Mouse (Mus musculus) adrenal gland, postnatal 10 days (tissue): Measurements from ENCODE around the gene Ptk6. TPM values are rescaled to one million over a fixed set of nuclear protein-coding genes. Genes with fewer than 3 reads are reported as not detected.

Experiments used
- DNase-seq: peaks from one replicate; pipeline ENCODE4 v3.0.0; 2021; ENCODE audit warnings: mixed read lengths
- long read RNA-seq, 2 experiments: library from polyadenylated mRNA; stranded (forward); transcript quantifications; one replicate each; pipeline ENCODE4 v2.0.0; 2021
- total RNA-seq, 2 experiments: library from RNA; stranded (reverse); gene quantifications; 2 replicates each; pipeline ENCODE4 v1.2.3; 2021

Gene Ptk6
- total RNA-seq: under 1 TPM; 0.06 to 0.12 TPM
- long read RNA-seq, experiment 1: 0 reads
- long read RNA-seq, experiment 2: 0 reads

GRCm38 (mm10) chr2:181202422-181202821 is at the start of gene Ptk6:
Gene Ptk6, minus strand, starts transcription at chr2:181202789.
- DNase-seq: no peak

- DNase-seq: no peak
These were observed 49.3 kb upstream of the Ptk6 start for GRCm38 (mm10) chr2:181251841-181252240.

GRCm38 (mm10) chr2:181249217-181249616 is 46.6 kb upstream of the Ptk6 start:
- DNase-seq: no peak

GRCm38 (mm10) chr2:181245031-181245430 is 42.4 kb upstream of the Ptk6 start:
- DNase-seq: no peak

- no peak for DNase-seq
These were observed 41.3 kb upstream of the Ptk6 start for GRCm38 (mm10) chr2:181243706-181244394.

GRCm38 (mm10) chr2:181242314-181242665 is 39.7 kb upstream of the Ptk6 start:
- DNase-seq: no peak

- DNase-seq: peak; percentile 74
These were observed 39.2 kb upstream of the Ptk6 start, which contains the start of gene Helz2 for GRCm38 (mm10) chr2:181241602-181242313. Gene Helz2, minus strand, starts transcription at chr2:181242027.

- no peak for DNase-seq
These were observed 38.3 kb upstream of the Ptk6 start for GRCm38 (mm10) chr2:181240806-181241440.

GRCm38 (mm10) chr2:181239261-181239660 is 36.7 kb upstream of the Ptk6 start:
- DNase-seq: no peak

GRCm38 (mm10) chr2:181238861-181239260 is 36.3 kb upstream of the Ptk6 start:
- DNase-seq: no peak

GRCm38 (mm10) chr2:181238091-181238610 is 35.6 kb upstream of the Ptk6 start:
- no peak for DNase-seq

- no peak for DNase-seq
These were observed 34.8 kb upstream of the Ptk6 start for GRCm38 (mm10) chr2:181237251-181238014.

GRCm38 (mm10) chr2:181235681-181236566 is 33.3 kb upstream of the Ptk6 start:
- DNase-seq: no peak

- no peak for DNase-seq
These were observed 32.1 kb upstream of the Ptk6 start for GRCm38 (mm10) chr2:181234680-181235079.

- DNase-seq: no peak
These were observed 30.9 kb upstream of the Ptk6 start for GRCm38 (mm10) chr2:181233443-181233842.

GRCm38 (mm10) chr2:181231171-181231570 is 28.6 kb upstream of the Ptk6 start:
- no peak for DNase-seq

- DNase-seq: no peak
These were observed 25.7 kb upstream of the Ptk6 start for GRCm38 (mm10) chr2:181228335-181228734.

- no peak for DNase-seq
These were observed 24.5 kb upstream of the Ptk6 start for GRCm38 (mm10) chr2:181227122-181227521.

- DNase-seq: no peak
These were observed 22.4 kb upstream of the Ptk6 start for GRCm38 (mm10) chr2:181224994-181225393.

- peak; percentile 33 for DNase-seq
These were observed 17.8 kb upstream of the Ptk6 start for GRCm38 (mm10) chr2:181220361-181220760.
